Mouse (Mus musculus): ENCODE data around the gene Cldn9. TPM values are rescaled to one million over a fixed set of nuclear protein-coding genes. Genes with fewer than 3 reads are reported as not detected.

The Cldn9 gene
- polyA plus RNA-seq, 1 experiment from 2014 or later: 7.6 TPM

DNA sequence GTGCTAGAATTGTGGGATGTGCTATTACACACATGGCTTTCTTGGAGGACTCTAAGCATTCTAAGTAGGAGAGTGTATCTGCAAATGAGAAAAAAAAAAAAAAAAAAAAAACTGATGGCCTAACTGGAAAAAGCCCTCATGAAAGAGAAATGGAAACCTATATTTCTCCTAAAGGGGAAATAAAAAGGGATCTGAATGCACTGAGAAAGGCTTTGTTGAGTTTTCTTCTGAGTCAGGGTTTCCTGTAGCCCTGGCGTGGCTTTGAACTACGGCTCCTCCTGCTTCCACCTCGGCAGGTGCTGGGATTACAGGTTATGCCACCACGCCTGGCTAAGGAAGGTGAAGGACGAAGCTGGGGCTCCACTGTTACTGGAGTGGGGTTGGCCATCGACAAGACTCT lies 29.8 kb downstream of the Cldn9 start:
- DNase-seq (ENCODE audit: low spot score) (no peak), ATAC-seq (ENCODE audit: insufficient number of reproducible peaks, low FRiP score, low TSS enrichment, low read depth) (no peak)
- H3K27me3 ChIP-seq (ENCODE audit: control insufficient read depth, insufficient read depth, low read length): no peaks in the 10 kb centered on the region
- 60% methylated on average over 6 of the region's 6 CpGs for WGBS
- no peaks in the 10 kb centered on the region for H3K9me3 ChIP-seq (ENCODE audit: control insufficient read depth, low read length)
- no peak overlapping the region for H3K4me2 ChIP-seq (ENCODE audit: low read depth, severe bottlenecking)
- no peak overlapping the region for H3K4me3 ChIP-seq (ENCODE audit: low read depth, low read length)
- H3K4me1 ChIP-seq (ENCODE audit: control insufficient read depth, insufficient read depth, low read length): no peaks in the 10 kb centered on the region
- H3K36me3 ChIP-seq (ENCODE audit: control insufficient read depth, insufficient read depth, low read length): no peaks in the 10 kb centered on the region
- no peak overlapping the region for H3K9ac ChIP-seq (ENCODE audit: low read length)
- H3K27ac ChIP-seq (replicated peaks; ENCODE audit: low read depth, low read length): no peak overlapping the region

GRCm38 (mm10) chr17:23653324-23653723 lies 30.5 kb downstream of the Cldn9 start:
- Histone ChIP-seq H3K4me3 (ENCODE audit: low read depth, low read length) (no peak overlapping the region), H3K4me2 (ENCODE audit: low read depth, severe bottlenecking) (no peak overlapping the region), H3K36me3 (ENCODE audit: control insufficient read depth, insufficient read depth, low read length) (no peaks in the 10 kb centered on the region), H3K27me3 (ENCODE audit: control insufficient read depth, insufficient read depth, low read length) (no peaks in the 10 kb centered on the region), H3K27ac (replicated peaks; ENCODE audit: low read depth, low read length) (no peak overlapping the region), H3K9me3 (ENCODE audit: control insufficient read depth, low read length) (no peaks in the 10 kb centered on the region), H3K9ac (ENCODE audit: low read length) (no peak overlapping the region), H3K4me1 (ENCODE audit: control insufficient read depth, insufficient read depth, low read length) (no peaks in the 10 kb centered on the region)
- 86% methylated on average over 1 of the region's 2 CpGs for WGBS
- DNase-seq (ENCODE audit: low spot score): no peak
- ATAC-seq (ENCODE audit: insufficient number of reproducible peaks, low FRiP score, low TSS enrichment, low read depth): no peak

- WGBS: 82% methylated on average over 6 of the region's 6 CpGs
- Histone ChIP-seq H3K27me3 (ENCODE audit: control insufficient read depth, insufficient read depth, low read length) (no peaks in the 10 kb centered on the region), H3K4me2 (ENCODE audit: low read depth, severe bottlenecking) (no peak overlapping the region), H3K4me1 (ENCODE audit: control insufficient read depth, insufficient read depth, low read length) (no peaks in the 10 kb centered on the region), H3K9me3 (ENCODE audit: control insufficient read depth, low read length) (no peaks in the 10 kb centered on the region), H3K4me3 (ENCODE audit: low read depth, low read length) (no peak overlapping the region), H3K27ac (replicated peaks; ENCODE audit: low read depth, low read length) (no peak overlapping the region), H3K36me3 (ENCODE audit: control insufficient read depth, insufficient read depth, low read length) (no peaks in the 10 kb centered on the region), H3K9ac (ENCODE audit: low read length) (no peak overlapping the region)
- no peak for DNase-seq (ENCODE audit: low spot score)
- ATAC-seq (ENCODE audit: insufficient number of reproducible peaks, low FRiP score, low TSS enrichment, low read depth): no peak
Observed at GRCm38 (mm10) chr17:23651363-23651762, 32.5 kb downstream of the Cldn9 start.

DNA sequence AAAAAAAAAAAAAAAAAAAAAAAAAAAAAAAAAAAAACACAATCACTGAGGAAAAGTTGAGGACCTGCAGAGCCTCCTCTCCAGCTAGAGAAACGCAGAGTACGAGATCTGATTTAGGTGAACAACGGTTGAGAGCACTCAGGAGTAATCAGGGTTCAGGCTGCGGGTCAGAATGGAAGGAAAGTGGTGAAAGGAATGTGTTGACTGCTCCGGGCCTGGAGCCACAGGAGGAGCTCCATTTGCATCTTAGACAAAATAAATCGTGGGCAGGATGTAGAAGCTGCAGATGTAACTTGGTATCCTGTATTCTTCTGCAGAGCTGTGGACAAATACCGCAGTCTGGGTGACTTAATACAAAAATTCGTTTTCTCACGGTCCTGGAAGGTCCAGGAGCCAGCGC lies 37.9 kb downstream of the Cldn9 start:
- Histone ChIP-seq H3K27me3 (ENCODE audit: control insufficient read depth, insufficient read depth, low read length) (peaks cover 11% of the 10 kb centered on the region), H3K4me3 (ENCODE audit: low read depth, low read length) (no peak overlapping the region), H3K27ac (replicated peaks; ENCODE audit: low read depth, low read length) (no peak overlapping the region), H3K4me1 (ENCODE audit: control insufficient read depth, insufficient read depth, low read length) (no peaks in the 10 kb centered on the region), H3K9me3 (ENCODE audit: control insufficient read depth, low read length) (no peaks in the 10 kb centered on the region), H3K4me2 (ENCODE audit: low read depth, severe bottlenecking) (no peak overlapping the region), H3K36me3 (ENCODE audit: control insufficient read depth, insufficient read depth, low read length) (no peaks in the 10 kb centered on the region), H3K9ac (ENCODE audit: low read length) (no peak overlapping the region)
- DNase-seq (ENCODE audit: low spot score) (no peak), ATAC-seq (ENCODE audit: insufficient number of reproducible peaks, low FRiP score, low TSS enrichment, low read depth) (no peak)
- 38% methylated on average over 10 of the region's 10 CpGs for WGBS

DNA sequence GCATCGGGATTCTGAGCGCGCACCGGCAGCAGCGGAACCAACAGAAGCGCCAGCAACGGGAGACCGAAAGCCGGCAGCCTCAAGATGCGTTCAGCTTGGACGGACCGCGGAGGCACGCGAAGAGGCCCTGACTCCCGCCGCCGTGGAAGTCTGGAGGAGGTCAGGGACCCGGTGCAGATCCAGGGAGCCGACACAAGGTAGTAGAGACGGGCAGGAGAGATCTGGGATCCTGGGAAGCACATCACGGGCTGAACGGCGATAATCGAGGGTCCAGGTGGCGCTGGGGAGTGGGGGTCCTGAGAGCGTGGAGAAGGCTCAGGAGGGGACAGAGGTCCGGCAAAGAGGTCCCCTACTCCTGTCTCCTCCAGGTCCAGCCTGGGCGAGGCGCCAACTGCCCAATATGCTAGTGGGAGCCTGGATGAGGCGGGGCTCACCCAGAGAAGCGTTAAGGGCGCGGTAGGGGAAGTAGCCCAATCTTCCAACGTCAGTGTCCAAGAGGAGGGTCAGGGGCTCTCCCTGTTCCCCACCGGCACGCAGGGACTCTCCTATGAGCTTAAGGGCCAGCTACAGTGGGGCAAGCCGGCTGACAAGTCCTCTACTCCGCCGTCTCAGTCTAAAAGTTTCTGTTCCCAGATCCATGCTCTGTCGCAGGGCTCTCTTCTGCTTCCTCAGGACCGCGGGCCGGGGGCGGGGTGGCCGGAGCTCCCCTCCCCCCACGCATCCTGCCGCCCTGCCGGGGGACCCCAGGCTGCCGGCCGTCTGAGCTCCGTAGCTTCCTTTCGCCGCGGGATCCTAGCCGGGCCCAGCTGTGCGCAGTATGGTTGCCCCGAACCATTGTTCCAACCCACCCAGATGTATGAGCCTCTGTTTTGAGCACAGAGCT lies 39.0 kb downstream of the Cldn9 start, which contains the start of gene Mmp25:
Gene Mmp25 (minus strand): TSS at position 665 of the 883 bp plus-strand sequence.
- no peaks in the 10 kb centered on the region for H3K4me1 ChIP-seq (ENCODE audit: control insufficient read depth, insufficient read depth, low read length)
- peaks cover 11% of the 10 kb centered on the region for H3K27me3 ChIP-seq (ENCODE audit: control insufficient read depth, insufficient read depth, low read length)
- no peaks in the 10 kb centered on the region for H3K36me3 ChIP-seq (ENCODE audit: control insufficient read depth, insufficient read depth, low read length)
- WGBS: 1% methylated on average over 58 of the region's 58 CpGs
- H3K9me3 ChIP-seq (ENCODE audit: control insufficient read depth, low read length): no peaks in the 10 kb centered on the region
- H3K4me2 ChIP-seq (ENCODE audit: low read depth, severe bottlenecking): peak within 1 kb of the TSS; percentile 78
- peak within 1 kb of the TSS; percentile 71 for H3K9ac ChIP-seq (ENCODE audit: low read length)
- H3K27ac ChIP-seq (replicated peaks; ENCODE audit: low read depth, low read length): no peak within 1 kb of the TSS
- ATAC-seq (ENCODE audit: insufficient number of reproducible peaks, low FRiP score, low TSS enrichment, low read depth) (peak; percentile 40; the same call in 1 of the 2 replicates), DNase-seq (ENCODE audit: low spot score) (peak; percentile 58)
- peak within 1 kb of the TSS; percentile 41 for H3K4me3 ChIP-seq (ENCODE audit: low read depth, low read length)

Other genes starting within 250 kb of the Cldn9 start
- gene Vmn2r117, start 204.3 kb downstream of the Cldn9 start, polyA plus RNA-seq (2014; fragmentation: Nextera tagmentation; extraction: Ambion mirVana): not detected in 2 replicates
- gene Zfp213, start 119.8 kb downstream of the Cldn9 start, polyA plus RNA-seq (2014; fragmentation: Nextera tagmentation; extraction: Ambion mirVana): 24.4 and 25.6 TPM in 2 replicates
- 20.5 and 22.7 TPM in 2 replicates for gene Zfp13, start 84.5 kb downstream of the Cldn9 start, polyA plus RNA-seq (2014; fragmentation: Nextera tagmentation; extraction: Ambion mirVana)
- 0.24 and 0.80 TPM in 2 replicates for gene Zscan10, start 83.2 kb downstream of the Cldn9 start, polyA plus RNA-seq (2014; fragmentation: Nextera tagmentation; extraction: Ambion mirVana)
- gene Mmp25, start 38.7 kb downstream of the Cldn9 start, polyA plus RNA-seq (2014; fragmentation: Nextera tagmentation; extraction: Ambion mirVana): 0.45 and 0.63 TPM in 2 replicates
- 0.91 and 1.3 TPM in 2 replicates for gene Bicdl2, start 23.5 kb downstream of the Cldn9 start, polyA plus RNA-seq (2014; fragmentation: Nextera tagmentation; extraction: Ambion mirVana)
- gene Hcfc1r1, start 10.4 kb downstream of the Cldn9 start, polyA plus RNA-seq (2014; fragmentation: Nextera tagmentation; extraction: Ambion mirVana): 45.5 and 53.0 TPM in 2 replicates
- gene Thoc6, start 10.1 kb downstream of the Cldn9 start, polyA plus RNA-seq (2014; fragmentation: Nextera tagmentation; extraction: Ambion mirVana): 54.8 and 58.1 TPM in 2 replicates
- gene Tnfrsf12a, start 6.6 kb downstream of the Cldn9 start, polyA plus RNA-seq (2014; fragmentation: Nextera tagmentation; extraction: Ambion mirVana): 4.3 and 5.0 TPM in 2 replicates
- gene Cldn6, start 4.8 kb downstream of the Cldn9 start, polyA plus RNA-seq (2014; fragmentation: Nextera tagmentation; extraction: Ambion mirVana): 21.3 and 23.3 TPM in 2 replicates
- 0.09 and 0.13 TPM in 2 replicates for gene 1520401A03Rik, start 38.8 kb upstream of the Cldn9 start, polyA plus RNA-seq (2014; fragmentation: Nextera tagmentation; extraction: Ambion mirVana)
- 47.8 and 51.6 TPM in 2 replicates for gene Pkmyt1, start 42.3 kb upstream of the Cldn9 start, polyA plus RNA-seq (2014; fragmentation: Nextera tagmentation; extraction: Ambion mirVana)
- 7.4 and 7.7 TPM in 2 replicates for gene Paqr4, start 56.8 kb upstream of the Cldn9 start, polyA plus RNA-seq (2014; fragmentation: Nextera tagmentation; extraction: Ambion mirVana)
- 14.8 and 16.2 TPM in 2 replicates for gene Kremen2, start 61.8 kb upstream of the Cldn9 start, polyA plus RNA-seq (2014; fragmentation: Nextera tagmentation; extraction: Ambion mirVana)
- 125 and 129 TPM in 2 replicates for gene Flywch1, start 87.6 kb upstream of the Cldn9 start, polyA plus RNA-seq (2014; fragmentation: Nextera tagmentation; extraction: Ambion mirVana)
- 51.4 and 55.7 TPM in 2 replicates for gene Flywch2, start 102.1 kb upstream of the Cldn9 start, polyA plus RNA-seq (2014; fragmentation: Nextera tagmentation; extraction: Ambion mirVana)
- gene Srrm2, start 106.5 kb upstream of the Cldn9 start, polyA plus RNA-seq (2014; fragmentation: Nextera tagmentation; extraction: Ambion mirVana): 508 and 532 TPM in 2 replicates
- gene Elob, start 145.1 kb upstream of the Cldn9 start, polyA plus RNA-seq (2014; fragmentation: Nextera tagmentation; extraction: Ambion mirVana): 1,135 and 1,167 TPM in 2 replicates
- gene Prss33, start 152.0 kb upstream of the Cldn9 start, polyA plus RNA-seq (2014; fragmentation: Nextera tagmentation; extraction: Ambion mirVana): not detected in 2 replicates
- not detected in 2 replicates for gene Prss32, start 159.8 kb upstream of the Cldn9 start, polyA plus RNA-seq (2014; fragmentation: Nextera tagmentation; extraction: Ambion mirVana)
- 2.5 and 2.6 TPM in 2 replicates for gene Prss41, start 160.1 kb upstream of the Cldn9 start, polyA plus RNA-seq (2014; fragmentation: Nextera tagmentation; extraction: Ambion mirVana)
- gene Prss21, start 184.0 kb upstream of the Cldn9 start, polyA plus RNA-seq (2014; fragmentation: Nextera tagmentation; extraction: Ambion mirVana): not detected in 2 replicates
- gene Dcpp1, start 196.8 kb upstream of the Cldn9 start, polyA plus RNA-seq (2014; fragmentation: Nextera tagmentation; extraction: Ambion mirVana): not detected in 2 replicates
- not detected in 2 replicates for gene Dcpp2, start 196.9 kb upstream of the Cldn9 start, polyA plus RNA-seq (2014; fragmentation: Nextera tagmentation; extraction: Ambion mirVana)
- not detected in 2 replicates for gene Dcpp3, start 233.4 kb upstream of the Cldn9 start, polyA plus RNA-seq (2014; fragmentation: Nextera tagmentation; extraction: Ambion mirVana)

All from limb, embryonic 11.5 days (tissue).